Mouse (Mus musculus) cerebellum, adult 9-11 months (tissue): ENCODE measurements around the gene Calr4.
A peak's percentile ranks its signal among the peaks of the same experiment; 100 is the strongest.

Source experiments
- DNase-seq: peaks from one replicate; pipeline ENCODE4 v3.0.0; 2022

Gene Calr4

DNA sequence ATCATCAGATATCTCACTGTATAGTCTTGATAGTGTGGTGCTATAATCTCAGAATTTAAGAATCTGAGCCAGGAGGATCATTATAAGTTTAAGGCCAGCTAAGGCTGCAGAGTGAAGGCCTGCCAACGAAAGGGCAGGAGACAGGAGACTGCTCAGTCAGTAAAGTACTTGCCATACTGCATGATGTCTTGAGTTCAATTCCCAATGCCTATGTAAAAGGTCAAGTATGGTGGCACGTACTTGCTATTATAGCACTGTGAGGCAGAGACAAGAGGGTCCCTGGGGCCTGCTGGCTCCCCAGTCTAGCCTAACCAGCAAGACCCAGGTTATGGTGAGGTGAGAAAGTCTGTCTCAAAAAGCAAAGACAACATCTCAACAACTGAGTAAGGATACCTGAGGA, at the start of gene Calr4:
Gene Calr4 (plus strand): TSS at position 301 of the 400 bp plus-strand sequence.
- DNase-seq, result no peak

DNA sequence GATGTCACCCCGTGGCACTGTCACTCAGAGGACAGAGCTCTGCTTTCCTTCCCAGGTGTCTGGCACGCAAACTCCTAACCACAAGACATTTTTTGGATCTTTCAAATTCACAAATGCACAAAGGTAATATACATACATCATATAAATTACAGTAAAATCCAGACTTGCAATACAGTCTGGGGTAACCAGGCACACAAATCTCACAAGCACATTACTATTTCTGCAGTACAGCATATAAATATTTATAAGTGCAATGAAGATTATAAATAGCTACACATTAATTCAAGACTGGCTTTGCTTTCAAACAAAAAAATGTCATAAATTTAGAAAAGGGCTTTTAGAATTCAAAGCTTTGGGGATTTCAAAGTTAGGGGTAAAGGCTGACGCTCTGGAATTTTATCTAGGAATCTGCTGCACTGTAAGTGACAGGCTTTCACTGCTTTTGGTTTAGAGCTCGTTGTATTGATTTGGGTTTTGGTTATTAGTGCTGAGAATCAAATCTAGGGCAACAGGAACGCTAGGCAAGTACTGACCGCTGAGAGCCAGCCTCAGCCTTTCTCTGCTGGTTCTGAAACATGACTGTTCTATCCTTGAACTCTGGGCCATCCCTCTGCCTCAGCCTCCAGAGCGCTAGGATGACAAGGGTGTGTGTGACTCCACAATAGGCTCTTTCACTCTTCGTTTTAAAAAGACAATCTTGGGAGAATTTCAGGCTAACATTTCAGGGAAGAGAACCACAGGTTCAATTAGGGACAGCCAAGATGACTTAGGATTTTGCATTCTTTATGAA, 48.5 kb upstream of the Calr4 start:
- no peak for DNase-seq

DNA sequence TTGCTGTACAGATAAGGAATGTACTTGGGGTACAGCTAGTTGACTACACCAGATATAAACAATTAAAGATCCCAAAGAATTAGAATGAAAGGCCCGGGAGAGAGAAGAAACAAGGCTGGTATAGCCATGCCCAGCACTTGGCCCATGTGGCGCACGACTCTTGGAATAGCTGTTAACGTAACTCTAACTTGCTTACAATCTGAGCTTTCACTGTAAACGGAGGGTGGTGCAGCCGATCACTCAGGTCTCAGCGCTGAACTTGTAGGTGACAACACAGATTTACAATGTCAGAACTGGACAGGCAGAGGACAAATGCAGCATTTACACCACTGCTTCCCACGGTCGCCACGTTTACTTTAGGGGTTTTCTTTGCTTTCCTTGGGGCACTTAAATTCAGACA, 42.7 kb upstream of the Calr4 start:
- no peak for DNase-seq

DNA sequence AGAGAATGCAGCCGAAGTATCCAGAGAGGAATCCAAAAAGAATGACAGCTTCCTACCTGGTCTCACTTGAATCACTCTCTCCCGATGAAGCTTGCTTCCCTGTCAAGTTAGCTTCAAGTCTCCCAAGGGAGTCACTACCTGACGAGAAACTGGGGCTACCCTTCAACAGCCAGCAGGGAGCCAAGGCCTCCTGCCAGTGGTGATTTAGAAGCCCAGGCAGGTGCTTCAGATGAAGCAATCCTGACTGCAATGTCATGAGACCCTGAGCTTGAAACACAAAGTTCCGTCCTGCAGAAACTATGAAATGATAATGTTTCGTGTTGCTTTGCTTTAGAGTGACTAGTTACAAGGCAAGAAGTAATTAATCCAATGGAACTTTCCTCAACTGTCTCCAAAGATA, 40.4 kb upstream of the Calr4 start:
- DNase-seq, result no peak

DNA sequence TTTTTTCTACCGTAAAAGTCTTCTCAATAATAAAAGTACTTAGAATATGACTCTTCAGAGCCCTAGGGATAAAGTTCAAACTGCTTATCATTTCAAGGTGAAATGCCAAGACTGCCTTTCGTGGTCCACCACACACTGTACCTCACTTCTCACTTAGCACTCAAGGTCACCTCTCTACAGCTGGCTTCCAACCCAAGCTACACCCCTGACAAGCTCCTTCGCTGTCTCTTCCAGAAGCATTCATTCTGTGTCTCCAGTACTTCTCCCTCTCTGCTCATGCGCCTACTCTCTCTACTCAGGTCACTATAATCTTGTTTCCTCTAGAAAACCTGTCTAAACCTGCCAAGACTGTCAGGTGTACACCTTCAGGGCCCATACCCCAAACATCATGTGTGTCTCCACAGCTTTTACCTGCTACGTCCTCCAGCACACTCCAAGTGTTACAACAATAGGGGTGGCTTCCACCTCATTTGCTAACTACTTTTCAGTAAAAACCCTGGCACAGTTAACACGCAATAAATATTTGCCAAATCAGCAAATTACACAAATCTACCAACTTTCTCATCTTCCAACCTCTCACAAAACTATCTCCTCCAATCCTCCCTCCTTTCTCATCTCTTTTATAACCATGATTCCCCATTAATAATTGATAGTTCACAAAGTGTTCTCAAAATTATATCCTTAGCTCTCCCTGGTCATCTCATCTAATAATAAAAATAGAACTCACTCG, 38.2 kb upstream of the Calr4 start:
- DNase-seq, result no peak

DNA sequence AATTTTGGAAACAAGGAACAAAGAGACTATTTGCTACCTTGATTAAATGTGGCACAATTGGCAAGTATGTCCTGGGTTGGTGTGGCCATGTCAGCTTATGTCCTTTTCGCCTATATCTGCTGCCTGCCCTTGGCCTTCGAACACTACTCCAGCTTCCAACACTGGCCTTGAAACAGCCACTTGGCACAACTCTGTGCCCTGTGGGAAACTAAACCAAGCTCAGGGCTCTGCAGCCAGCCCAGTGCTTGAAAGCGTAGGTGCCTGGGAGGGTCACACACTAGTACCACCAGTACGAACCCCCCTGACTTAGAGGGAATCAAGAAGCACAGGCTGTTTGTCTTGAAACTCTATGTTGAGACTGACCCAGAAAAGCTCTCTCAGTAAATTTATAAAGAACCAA, 35.2 kb upstream of the Calr4 start:
- no peak for DNase-seq

DNA sequence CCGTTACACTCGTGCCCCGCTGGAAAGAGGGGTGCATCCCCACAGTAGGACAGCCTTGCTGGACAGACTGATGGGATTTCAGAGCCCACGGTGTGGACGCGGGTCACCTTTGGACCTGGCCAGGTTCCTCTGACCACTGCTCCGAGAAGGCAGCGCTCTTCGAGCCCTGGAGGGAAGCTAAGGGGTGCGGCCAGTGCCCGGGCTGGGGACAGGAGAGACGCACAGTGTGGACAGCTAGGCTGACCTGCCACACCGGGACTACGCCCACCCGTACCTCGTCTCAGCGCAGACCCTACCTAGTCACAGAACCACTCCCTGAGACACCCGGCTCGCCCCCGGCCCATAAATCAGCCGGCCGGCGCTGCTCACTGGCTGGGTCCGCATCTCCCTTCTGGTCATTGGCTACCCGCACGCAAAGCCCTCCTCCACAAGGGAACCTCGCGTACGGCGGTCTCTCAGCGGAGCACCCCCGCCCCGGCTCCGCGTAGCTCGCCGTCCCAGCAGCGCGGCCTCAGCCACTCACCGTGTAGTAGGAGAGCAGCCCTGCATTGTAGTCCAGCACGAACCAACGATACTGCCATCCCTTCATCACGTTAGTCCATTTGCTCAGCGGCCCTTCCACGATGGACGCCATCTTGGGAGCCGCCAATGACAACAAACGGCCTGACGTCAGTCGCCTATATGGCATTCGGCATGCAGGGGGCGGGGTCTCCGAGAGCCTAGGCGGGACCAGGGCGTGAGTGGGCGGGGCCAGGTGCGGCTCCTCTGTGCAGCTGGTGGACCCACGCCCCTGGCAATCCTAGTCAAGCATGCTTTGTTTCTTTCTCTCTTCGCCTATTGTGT, 32.5 kb upstream of the Calr4 start, which contains the start of gene Osbpl9:
Gene Osbpl9 (minus strand): TSS at position 691 of the 843 bp plus-strand sequence.
- peak; percentile 97 for DNase-seq

DNA sequence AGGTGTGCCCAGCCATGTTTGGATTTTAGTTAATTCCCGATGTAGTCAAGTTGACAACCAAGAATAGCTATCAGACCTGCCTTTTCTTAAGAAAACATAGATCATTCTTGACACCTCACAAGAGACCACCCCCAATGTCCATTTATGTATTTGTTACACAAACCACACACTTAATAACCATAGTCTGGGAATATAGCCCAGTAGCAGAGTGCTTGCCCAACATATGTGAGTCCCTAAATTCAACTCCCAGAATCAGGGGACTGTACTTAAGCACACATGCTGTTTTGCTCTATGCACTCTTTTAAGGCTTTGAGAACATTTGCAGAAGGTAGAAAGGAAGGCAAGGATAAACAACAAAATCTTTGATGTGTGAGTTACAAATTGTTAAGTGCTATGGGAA, 30.4 kb upstream of the Calr4 start:
- DNase-seq, result no peak

DNA sequence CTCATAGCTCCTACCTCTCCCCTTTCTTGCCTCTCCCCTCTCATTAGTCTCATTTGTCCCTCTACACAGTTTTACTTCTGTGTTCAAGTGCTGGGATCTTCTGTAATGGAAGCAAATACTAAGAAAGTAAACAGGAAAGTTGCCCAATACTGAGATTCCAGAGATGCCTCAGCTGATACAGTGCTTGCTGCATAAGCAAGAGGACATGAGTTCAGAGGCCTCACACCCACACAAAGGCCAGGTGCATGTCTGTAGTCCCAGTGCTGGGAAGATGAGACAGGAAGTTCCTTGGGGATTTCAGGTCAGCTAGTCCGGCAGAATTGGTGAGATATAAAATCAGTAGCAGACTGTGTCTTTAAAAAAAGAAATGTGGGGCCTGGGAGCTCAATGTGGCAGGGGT, 29.9 kb upstream of the Calr4 start:
- no peak for DNase-seq

DNA sequence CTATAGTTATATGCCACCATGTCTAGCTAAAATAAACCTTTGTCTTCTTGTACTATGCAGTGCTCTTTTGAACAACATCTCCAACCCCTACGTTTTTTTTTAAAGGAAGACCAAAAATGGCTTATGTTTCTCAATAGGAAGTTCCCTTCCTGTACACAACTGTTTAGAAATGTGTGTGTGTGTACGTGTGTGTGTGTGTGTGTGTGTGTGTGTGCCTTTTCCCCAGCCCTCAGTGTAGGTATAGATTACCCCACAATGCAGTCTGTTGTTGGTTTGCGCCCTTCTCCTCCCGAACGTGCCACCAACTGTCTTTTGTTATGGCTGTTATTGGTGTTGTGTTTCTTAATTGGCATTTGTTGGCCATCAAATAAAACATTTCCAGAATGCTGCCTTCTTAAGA, 26.8 kb upstream of the Calr4 start:
- DNase-seq, result no peak

DNA sequence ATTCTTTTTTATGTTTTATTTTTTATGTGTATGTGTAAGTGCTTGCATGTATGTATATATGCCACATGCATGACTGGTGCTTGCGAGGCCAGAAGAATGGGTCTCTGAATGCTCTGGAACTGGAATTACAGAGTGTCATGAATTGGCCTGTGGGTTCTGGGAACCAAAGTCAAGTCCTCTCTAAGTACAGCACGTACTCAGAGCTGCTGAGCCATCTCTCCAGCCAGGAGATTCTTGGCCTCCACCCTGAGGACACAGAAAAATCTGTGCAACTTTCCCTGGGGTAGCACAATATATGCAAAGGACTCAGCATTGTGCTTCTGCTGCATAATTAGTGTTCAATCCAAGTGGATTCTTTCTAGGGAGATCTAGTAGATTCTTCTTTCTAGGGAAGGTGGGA, 24.0 kb upstream of the Calr4 start:
- no peak for DNase-seq

DNA sequence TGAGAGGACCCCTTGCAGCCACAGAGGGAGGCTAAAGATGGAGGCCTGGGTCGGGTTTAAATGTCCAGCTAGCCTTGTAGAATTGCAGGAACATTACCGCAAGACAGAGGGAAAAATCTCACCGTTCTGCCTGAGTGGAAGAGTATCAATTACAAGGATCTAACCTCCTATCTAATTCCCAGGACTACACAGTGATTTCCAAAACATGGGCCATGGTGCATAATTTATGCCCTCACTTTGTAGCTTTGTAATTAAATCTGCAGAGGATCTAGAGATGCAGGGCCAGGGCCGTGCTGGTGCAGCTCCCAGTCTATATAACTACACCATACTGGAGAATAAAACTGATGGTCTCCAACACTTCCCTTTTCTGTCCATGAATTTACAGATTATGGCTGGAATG, 23.4 kb upstream of the Calr4 start:
- no peak for DNase-seq

DNA sequence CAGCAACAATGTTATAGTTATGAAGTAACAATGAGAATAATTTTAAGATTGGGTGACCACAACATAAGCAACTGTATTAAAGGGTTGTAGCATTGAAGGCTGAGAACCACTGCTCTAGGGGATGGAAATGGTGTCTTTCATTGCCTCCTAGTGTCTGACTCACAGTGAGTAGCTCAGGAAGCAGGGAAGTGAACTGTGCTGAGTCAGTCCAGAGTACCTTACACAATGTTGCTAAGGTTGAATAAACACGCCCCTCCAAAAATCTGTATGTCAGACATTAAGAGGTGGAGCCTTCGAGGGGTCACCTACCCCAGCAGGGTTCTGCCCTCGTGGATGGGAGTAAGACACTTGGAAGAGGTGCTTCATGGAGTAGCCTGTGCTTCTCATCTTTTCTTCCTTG, 20.3 kb upstream of the Calr4 start:
- DNase-seq, result no peak

DNA sequence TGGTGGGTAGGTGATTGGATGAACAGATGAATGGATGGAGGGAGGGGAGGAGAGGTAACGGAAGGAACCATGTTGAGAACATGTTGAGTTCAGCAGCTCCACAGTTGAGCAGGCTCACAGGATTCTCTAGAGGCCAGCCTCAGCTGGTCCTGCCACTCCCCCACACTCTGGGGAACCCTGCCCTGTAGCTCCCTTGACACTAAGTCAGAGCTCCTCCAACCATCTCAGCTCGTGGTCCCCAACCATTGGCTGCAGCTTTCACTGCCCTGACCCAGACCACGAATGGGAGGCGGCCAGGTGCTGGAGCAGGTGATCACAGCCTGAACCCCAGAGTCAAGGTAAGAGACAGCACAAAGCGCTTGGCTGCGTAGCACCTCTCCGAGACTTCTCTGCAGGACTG, 16.3 kb upstream of the Calr4 start:
- DNase-seq, result no peak

DNA sequence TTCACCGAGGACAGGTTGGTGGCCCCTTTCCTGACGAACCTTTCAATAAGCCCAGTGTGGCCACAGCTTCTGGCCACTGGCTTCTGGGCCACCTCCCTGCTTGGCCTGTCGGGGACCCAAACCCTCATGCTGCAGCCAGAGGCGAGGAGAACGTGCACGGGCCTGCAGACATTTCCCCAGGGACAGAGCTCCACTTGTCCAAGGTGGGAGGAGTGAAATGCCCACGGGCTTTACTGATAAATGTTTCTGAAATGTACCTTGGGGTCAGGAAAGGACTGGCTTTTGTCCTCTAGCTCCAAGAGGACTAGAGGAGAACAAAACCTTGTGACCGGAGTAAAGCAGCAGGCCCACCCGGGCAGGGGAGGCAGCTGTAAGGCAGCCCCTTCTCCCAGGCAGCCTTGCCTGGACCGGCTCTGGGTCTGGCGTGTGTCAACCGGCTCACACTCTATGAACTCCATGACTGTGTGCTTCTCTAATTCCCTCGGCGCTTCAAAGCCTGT, 13.8 kb upstream of the Calr4 start:
- DNase-seq, result no peak

DNA sequence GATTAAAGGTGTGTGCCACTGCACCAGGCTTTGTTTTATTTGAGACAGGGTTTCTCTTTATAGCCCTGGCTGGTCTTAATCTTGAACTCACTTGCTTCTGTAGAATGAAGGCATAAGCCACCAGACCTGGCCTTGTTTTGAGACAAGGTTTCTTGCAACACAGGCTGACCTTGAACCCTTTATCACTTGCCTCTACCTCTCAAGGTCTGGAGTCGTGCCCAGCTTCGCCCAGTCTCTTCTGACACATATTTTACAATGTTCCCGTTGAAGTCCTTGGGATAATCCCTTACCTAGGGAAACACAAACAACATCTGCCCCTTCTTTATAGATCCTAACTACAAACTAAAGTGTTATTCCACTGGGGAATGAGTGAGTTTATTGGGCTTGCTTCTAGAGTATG, 12.3 kb upstream of the Calr4 start:
- DNase-seq, result no peak

DNA sequence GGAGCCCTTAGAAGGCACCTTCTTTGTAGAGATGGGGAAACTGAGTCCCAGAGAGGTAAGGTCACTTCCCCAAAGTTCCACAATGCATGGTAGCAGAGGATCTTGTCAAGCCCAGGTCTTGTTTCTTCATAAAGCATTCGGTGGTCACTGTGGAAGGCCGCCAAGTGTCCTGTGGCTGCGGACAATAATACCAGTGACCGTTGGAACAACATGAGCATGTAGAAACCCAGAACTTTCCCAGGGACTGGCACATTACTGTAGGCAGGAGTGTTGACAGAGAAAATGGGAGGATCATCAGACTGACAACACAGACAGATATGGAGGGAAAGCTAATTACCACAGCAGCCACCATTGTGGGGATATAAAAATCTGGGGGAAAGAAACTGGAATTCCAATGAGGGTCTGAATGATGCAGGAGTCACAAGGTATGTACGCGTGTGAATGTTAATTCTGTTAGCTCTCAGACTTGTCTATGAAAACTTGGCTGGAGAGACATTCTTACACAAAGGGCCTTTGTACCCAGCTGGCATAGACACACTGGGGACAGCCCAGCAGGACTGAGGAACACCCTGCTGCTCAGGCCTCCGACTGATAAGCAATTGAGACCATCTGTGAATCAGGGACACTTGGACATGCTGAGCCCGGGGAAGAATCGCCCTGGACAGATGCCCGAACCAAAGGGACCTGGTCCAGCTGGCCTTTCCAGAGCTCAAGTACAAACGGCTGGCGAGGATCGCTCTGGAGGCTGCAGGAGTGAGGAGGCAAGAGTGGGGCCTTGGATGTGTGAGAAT, 9.3 kb upstream of the Calr4 start:
- DNase-seq, result peak; percentile 93

DNA sequence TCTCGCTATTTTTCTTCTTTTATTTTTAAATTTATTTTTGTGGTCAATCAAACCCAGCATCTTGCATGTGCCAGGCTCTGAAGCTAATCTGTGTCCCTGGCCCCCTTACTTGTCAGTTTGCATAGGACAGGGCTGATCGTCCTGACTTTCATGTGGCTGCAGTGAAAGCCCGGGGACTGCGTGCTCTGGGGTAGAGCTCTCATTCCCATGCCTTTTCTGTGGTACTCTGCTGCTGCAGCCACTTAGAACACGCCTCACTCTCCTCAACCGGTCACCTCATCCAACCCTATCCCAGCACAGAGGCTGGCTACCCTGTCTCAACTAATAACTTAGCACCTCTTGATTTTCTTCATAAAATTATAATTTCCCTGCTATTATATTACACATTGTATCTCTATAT, 8.7 kb upstream of the Calr4 start:
- no peak for DNase-seq

DNA sequence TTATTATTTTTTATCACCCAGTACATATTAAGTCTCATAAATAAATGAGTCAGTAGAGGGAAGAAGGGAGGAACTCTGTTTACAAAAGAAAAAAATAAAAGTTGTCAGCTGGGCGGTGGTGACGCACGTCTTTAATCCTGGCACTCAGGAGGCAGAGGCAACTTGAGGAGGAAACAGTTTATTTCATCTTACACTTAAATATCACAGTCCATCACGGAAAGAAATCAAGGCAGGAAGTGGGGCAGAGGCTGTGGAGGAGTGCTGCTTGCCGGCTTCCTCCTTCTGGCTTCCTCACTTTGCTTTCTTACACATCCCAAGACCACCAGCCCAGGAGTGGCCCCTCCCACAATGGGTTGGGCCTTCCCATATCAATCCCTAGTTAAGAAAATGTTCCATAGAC, 8.2 kb upstream of the Calr4 start:
- DNase-seq, result no peak

DNA sequence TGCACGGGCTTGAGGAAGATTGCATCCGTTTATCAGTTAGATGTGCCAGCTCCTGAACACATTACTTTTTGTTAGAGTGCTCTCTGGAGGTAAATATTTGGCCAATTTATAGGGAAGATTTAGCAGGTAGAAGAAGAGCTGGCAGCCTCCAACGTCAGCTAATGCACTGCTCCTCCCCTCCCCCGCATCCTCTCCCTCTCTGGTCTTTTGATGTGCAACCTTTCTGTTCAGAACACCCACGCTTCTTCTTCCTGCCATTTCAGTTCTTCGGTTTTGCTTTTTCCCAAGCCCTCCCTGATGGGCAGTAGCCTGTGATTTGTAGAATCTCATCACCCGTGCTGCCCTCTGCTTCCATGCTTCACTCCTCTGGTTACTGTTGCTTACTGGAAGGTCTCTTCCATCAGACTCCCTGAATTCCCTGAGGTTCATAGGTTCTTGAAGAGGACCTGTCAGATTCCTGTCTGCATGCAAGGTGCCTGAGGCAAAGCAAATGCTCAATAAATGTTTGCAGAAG, 4.5 kb upstream of the Calr4 start:
- DNase-seq, result no peak

DNA sequence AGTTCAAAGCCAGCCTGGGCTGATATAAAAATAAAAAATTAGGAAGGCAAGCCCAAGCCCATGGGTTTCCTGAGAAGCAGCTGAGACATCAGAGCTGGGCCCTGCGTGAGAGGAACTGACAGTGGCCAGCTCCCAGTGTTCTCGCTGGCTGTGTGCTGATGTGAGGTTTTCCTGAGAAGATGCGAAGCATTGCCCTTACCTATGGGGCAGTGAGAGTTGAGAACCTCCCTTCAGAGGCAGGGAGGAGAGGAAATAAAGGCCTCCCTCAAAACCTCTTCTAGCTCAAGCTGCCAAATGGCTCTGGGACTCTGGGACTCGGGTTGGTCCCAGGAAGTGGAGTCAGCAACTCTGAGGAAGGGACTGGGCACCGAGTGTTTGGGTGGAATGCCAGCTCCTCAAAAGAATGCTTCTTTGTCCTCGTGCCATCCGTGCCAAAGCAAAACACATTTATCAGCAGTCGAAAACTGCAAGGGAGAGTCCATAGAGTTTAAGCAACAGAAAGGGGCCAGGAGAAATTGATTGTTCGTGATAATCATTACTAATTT, 593 bp downstream of the Calr4 start:
- peak; percentile 36 for DNase-seq
